Mouse (Mus musculus) hindbrain, embryonic 14.5 days (tissue): ENCODE measurements around the gene Gpatch11. TPM values are rescaled to one million over a fixed set of nuclear protein-coding genes. Genes with fewer than 3 reads are reported as not detected.

ENCODE experiments used
- ATAC-seq: fragments of 200-750 bp; cut with Nextera tagmentation; 2 replicates; pipeline ENCODE4 v1.8.0; 2017; ENCODE audit warnings: moderate number of reproducible peaks, mild to moderate bottlenecking, moderate TSS enrichment, moderate library complexity; ENCODE audit not compliant: low FRiP score
- DNase-seq: peaks from one replicate; pipeline ENCODE4 v3.0.0-alpha.2; 2015; ENCODE audit warnings: low spot score
- H3K27ac ChIP-seq: fragments of 300-500 bp; sonication (generic); 2 replicates; pipeline ENCODE4 v1.5.1; 2014; ENCODE audit warnings: mild to moderate bottlenecking, moderate library complexity
- H3K27me3 ChIP-seq: fragments of 300-500 bp; sonication (generic); 2 replicates; pipeline ENCODE4 v1.6.1; 2014; ENCODE audit warnings: mild to moderate bottlenecking, low read length, mixed read lengths; ENCODE audit not compliant: control insufficient read depth, insufficient read depth
- H3K36me3 ChIP-seq: fragments of 300-500 bp; sonication (generic); replicated peaks from 2 replicates; pipeline ENCODE4 v1.6.1; 2014; ENCODE audit not compliant: control insufficient read depth, insufficient read depth
- H3K4me1 ChIP-seq: fragments of 300-500 bp; sonication (generic); replicated peaks from 2 replicates; pipeline ENCODE4 v1.6.1; 2014; ENCODE audit warnings: antibody characterized with exemption, low read length, mixed read lengths; ENCODE audit not compliant: control insufficient read depth, insufficient read depth
- H3K4me2 ChIP-seq: fragments of 300-500 bp; sonication (generic); replicated peaks from 2 replicates; pipeline ENCODE4 v1.6.1; 2014; ENCODE audit warnings: mild to moderate bottlenecking, moderate library complexity
- H3K4me3 ChIP-seq: fragments of 300-500 bp; sonication (generic); replicated peaks from 2 replicates; pipeline ENCODE4 v1.5.1; 2014; ENCODE audit warnings: mild to moderate bottlenecking, low read length
- H3K9ac ChIP-seq: fragments of 300-500 bp; sonication (generic); 2 replicates; pipeline ENCODE4 v1.6.1; 2014
- H3K9me3 ChIP-seq: fragments of 300-500 bp; sonication (generic); 2 replicates; pipeline ENCODE4 v1.6.1; 2016; ENCODE audit warnings: low read length; ENCODE audit not compliant: control insufficient read depth
- WGBS: fragments of 180-500 bp; shearing (Covaris S2); extraction: QIAGEN DNeasy Blood & Tissue Kit; methylation state at CpG from one replicate; pipeline ENCODE4 v1.1.7; 2014; 5-methylcytosine and 5-hydroxymethylcytosine counted together
- polyA plus RNA-seq: library from polyadenylated mRNA; unstranded; fragments of >200 nt; fragmentation: Nextera tagmentation; extraction: Ambion mirVana; gene quantifications from 2 replicates; pipeline ENCODE4 v1.2.1, GENCODE M21; 2014

Gpatch11 gene
- polyA plus RNA-seq, 1 experiment from 2014 or later: 48.7 TPM

DNA sequence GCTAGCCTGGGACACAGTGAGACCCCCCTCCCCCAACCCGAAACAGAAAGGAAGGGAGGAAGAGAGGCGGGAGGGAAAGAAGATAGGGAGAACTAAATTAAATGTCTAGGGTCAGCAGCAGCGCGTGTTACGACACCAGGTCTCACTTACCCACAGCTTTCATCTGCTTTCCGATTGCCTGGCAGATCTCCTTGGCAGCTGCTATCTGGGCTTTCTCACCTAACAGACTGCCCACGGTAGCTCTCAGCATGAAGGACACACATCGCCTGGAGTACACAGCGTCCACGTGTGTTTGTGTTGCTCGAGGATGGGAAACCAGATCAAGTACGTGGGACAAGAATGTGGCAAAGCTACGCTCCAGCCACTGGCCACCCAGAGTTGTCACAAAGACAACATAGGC, 11.0 kb upstream of the Gpatch11 start:
- no peak for ATAC-seq
- no peaks in the 10 kb centered on the region for H3K9me3 ChIP-seq
- no peaks in the 10 kb centered on the region for H3K27me3 ChIP-seq
- H3K9ac ChIP-seq: no peak overlapping the region
- peaks cover 92% of the 10 kb centered on the region for H3K36me3 ChIP-seq
- no peak for DNase-seq
- no peaks in the 10 kb centered on the region for H3K4me1 ChIP-seq
- H3K4me2 ChIP-seq: no peak overlapping the region
- no peak overlapping the region for H3K27ac ChIP-seq
- WGBS: 95% methylated on average over 13 of the region's 13 CpGs
- no peak overlapping the region for H3K4me3 ChIP-seq

GRCm38 (mm10) chr17:78836056-78836455, 689 bp downstream of the Gpatch11 start:
- DNase-seq (no peak), ATAC-seq (no peak)
- H3K27me3 ChIP-seq: no peaks in the 10 kb centered on the region
- peak overlapping the region; percentile 96 for H3K4me3 ChIP-seq
- peaks cover 8% of the 10 kb centered on the region; the same call in 1 of the 2 replicates for H3K4me1 ChIP-seq
- H3K36me3 ChIP-seq: peaks cover 37% of the 10 kb centered on the region
- H3K4me2 ChIP-seq: peak overlapping the region; percentile 90
- no peaks in the 10 kb centered on the region for H3K9me3 ChIP-seq
- peak overlapping the region; percentile 70 for H3K9ac ChIP-seq
- peak overlapping the region; percentile 80 for H3K27ac ChIP-seq
- WGBS: 38% methylated on average over 2 of the region's 2 CpGs

- no peak for ATAC-seq
- Histone ChIP-seq H3K4me1 (no peaks in the 10 kb centered on the region), H3K4me3 (no peak overlapping the region), H3K9me3 (no peaks in the 10 kb centered on the region), H3K27me3 (no peaks in the 10 kb centered on the region), H3K36me3 (peaks cover 94% of the 10 kb centered on the region), H3K27ac (no peak overlapping the region), H3K9ac (no peak overlapping the region), H3K4me2 (no peak overlapping the region)
- DNase-seq: no peak
- 93% methylated on average over 7 of the region's 7 CpGs for WGBS
Measured at GRCm38 (mm10) chr17:78842271-78842928, 7.0 kb downstream of the Gpatch11 start.

GRCm38 (mm10) chr17:78856243-78856642, 20.9 kb downstream of the Gpatch11 start:
- no peak overlapping the region for H3K27ac ChIP-seq
- H3K4me2 ChIP-seq: no peak overlapping the region
- H3K4me3 ChIP-seq: no peak overlapping the region
- DNase-seq (no peak), ATAC-seq (no peak)
- WGBS: 89% methylated on average over 10 of the region's 10 CpGs
- no peaks in the 10 kb centered on the region for H3K27me3 ChIP-seq
- no peaks in the 10 kb centered on the region for H3K4me1 ChIP-seq
- no peak overlapping the region for H3K9ac ChIP-seq
- H3K36me3 ChIP-seq: no peaks in the 10 kb centered on the region; the same call in 1 of the 2 replicates
- H3K9me3 ChIP-seq: no peaks in the 10 kb centered on the region

DNA sequence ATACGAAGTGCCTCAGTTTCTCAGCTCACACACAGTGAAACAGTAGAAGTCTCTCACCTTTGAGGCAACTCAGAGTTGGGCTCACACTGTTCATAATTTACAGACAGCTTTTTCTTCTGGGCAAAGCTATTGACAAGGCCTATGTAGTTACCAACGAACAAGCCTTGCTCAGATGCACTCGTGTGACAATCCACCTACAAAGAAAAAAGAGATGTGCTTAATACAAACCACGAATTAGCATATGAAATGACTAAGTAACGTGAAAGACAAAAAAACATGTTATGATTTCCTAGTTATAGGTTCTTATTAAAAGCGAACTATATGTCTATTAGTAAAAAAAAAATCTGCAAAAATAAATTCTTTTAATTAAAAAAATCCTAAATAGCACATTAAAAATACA, 38.5 kb downstream of the Gpatch11 start:
- 91% methylated on average over 6 of the region's 6 CpGs for WGBS
- Histone ChIP-seq H3K9me3 (no peaks in the 10 kb centered on the region), H3K27ac (no peak overlapping the region), H3K4me1 (no peaks in the 10 kb centered on the region), H3K9ac (no peak overlapping the region), H3K27me3 (no peaks in the 10 kb centered on the region), H3K4me3 (no peak overlapping the region), H3K36me3 (no peaks in the 10 kb centered on the region), H3K4me2 (no peak overlapping the region)
- DNase-seq: no peak
- ATAC-seq: no peak

- H3K27ac ChIP-seq: 0 out of 2 replicates have a peak overlapping the region, but pooled peaks have one; percentile 32
- ATAC-seq: peak; percentile 72
- peak overlapping the region; percentile 39 for H3K4me3 ChIP-seq
- DNase-seq: no peak
- no peaks in the 10 kb centered on the region for H3K27me3 ChIP-seq
- peak overlapping the region; percentile 55 for H3K9ac ChIP-seq
- no peaks in the 10 kb centered on the region for H3K36me3 ChIP-seq
- whole genome bisulfite sequencing: 14% methylated on average over 4 of the region's 7 CpGs
- no peaks in the 10 kb centered on the region for H3K4me1 ChIP-seq
- peak overlapping the region; percentile 59 for H3K4me2 ChIP-seq
- H3K9me3 ChIP-seq: no peaks in the 10 kb centered on the region
Measured at GRCm38 (mm10) chr17:78881878-78882304, 46.5 kb downstream of the Gpatch11 start.

DNA sequence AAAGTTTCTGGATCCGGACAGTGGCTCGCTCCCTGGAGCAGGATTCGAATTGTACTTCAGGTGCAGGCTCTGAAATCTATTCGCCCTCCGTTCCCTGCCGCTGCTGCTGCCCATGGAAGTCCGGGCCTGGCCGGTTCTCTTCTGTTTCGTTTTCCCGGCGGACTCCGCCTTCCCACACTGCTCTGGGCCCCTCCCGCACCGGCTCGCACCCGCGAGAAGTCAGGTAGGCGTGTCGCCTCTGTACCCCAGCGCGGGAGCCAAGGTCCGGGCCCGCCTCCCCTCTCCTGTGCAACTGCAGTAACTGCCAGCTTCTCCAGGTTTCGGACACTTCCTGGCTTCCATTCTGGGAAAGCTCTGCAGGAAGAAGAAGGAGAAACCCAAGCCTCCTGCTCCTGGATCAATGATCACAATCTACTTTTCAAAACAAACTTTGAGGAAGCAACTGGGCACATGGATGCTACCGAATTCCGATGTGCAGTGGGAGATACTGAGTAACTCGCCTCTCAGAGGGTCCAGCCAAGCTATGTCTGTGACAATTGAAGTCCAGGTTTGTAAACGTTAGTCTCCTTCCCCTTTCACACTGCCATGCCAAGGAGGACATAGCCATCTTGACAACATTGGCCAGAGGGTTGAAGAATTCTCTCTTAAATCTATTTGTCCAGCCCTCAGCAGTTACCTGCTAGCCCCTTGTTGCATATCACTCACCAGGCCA, 47.2 kb downstream of the Gpatch11 start, which contains the start of gene Eif2ak2:
Eif2ak2 (minus strand) TSS at position 173 of the 712 bp plus-strand sequence.
- Histone ChIP-seq H3K4me3 (peak within 1 kb of the TSS; percentile 39), H3K27me3 (no peaks in the 10 kb centered on the region), H3K9ac (peak within 1 kb of the TSS; percentile 55), H3K27ac (0 out of 2 replicates have a peak within 1 kb of the TSS, but pooled peaks have one; percentile 32), H3K4me2 (peak within 1 kb of the TSS; percentile 59), H3K36me3 (no peaks in the 10 kb centered on the region), H3K9me3 (no peaks in the 10 kb centered on the region), H3K4me1 (no peaks in the 10 kb centered on the region)
- 2% methylated on average over 28 of the region's 28 CpGs for WGBS
- DNase-seq (peak; percentile 55), ATAC-seq (peak; percentile 87)

DNA sequence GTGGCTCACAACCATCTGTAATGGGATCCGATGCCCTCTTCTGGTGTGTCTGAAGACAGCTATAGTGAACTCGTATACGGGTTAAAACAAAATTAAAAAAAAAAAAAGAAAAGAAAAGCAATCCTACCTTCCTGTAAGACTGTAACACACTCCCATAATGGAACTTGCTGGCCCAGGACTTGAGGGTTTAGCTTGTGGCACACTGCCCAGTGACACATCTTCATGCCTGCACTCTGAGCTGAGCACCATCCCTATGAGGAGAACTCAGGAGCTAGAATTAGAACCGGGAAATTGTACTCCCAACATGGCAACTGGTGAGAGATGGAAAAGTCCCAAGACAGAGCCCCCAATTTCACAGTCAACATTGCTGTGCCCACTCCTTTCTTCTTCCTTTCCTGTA, 47.9 kb downstream of the Gpatch11 start:
- ATAC-seq (no peak), DNase-seq (no peak)
- Histone ChIP-seq H3K27ac (no peak overlapping the region), H3K9me3 (no peaks in the 10 kb centered on the region), H3K27me3 (no peaks in the 10 kb centered on the region), H3K36me3 (no peaks in the 10 kb centered on the region), H3K4me3 (no peak overlapping the region), H3K4me2 (no peak overlapping the region), H3K4me1 (no peaks in the 10 kb centered on the region), H3K9ac (no peak overlapping the region)
- WGBS: 97% methylated on average over 4 of the region's 4 CpGs

- Histone ChIP-seq H3K4me3 (no peak overlapping the region), H3K4me2 (no peak overlapping the region), H3K9ac (no peak overlapping the region), H3K4me1 (no peaks in the 10 kb centered on the region), H3K27me3 (no peaks in the 10 kb centered on the region), H3K36me3 (no peaks in the 10 kb centered on the region), H3K9me3 (no peaks in the 10 kb centered on the region), H3K27ac (no peak overlapping the region)
- WGBS: 84% methylated on average over 5 of the region's 5 CpGs
- DNase-seq: no peak
- ATAC-seq: no peak
Measured at GRCm38 (mm10) chr17:78885286-78886065, 50.1 kb downstream of the Gpatch11 start.
